Comparison of ENCODE assay signal across 8 mouse cellular contexts in the genomic region with DNA sequence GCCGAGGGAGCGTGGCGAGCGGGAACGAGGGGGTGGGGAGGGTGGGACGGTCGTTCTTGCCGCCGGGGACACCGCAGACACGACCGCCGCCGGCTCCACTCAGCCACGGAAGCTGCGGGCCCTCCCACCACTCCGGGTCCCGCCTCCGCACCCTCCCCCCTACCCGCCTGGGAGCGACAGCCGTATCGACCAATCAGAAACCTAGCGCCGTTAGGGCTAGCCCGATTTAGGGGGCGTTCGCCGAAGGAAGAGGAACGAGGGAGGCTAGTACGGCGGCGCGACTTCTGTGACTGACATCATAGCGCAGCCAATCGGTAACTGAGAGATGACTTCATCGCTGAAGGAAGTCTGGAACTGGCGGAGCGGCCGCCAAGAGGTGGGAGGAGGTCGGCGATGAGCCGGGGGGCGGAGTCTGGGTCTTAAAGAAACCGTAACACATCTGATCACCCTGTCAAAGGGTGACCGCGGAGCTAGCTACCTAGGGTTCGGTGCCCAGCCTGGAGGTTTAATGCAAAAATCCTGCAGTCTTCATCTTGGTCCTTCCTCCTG. TPM values are rescaled to one million over a fixed set of nuclear protein-coding genes. Genes with fewer than 3 reads are reported as not detected.
DNase-seq lines count a peak whose midpoint lies in the region; ATAC-seq and TF ChIP-seq lines count a peak whose summit lies in the region.

Gene Mrtfa (minus strand): TSS at position 128 of the 549 bp plus-strand sequence.

- DNase-seq in 3T3-L1 (ENCODE audit: low read depth, low spot score): peak; percentile 100
- peak; percentile 97 to 99 for DNase-seq in adrenal gland, postnatal 4 days (ENCODE audit: low spot score in 2 of 2)
- peak; percentile 100 for DNase-seq in embryonic facial prominence, embryonic 14.5 days (ENCODE audit: low spot score)
- DNase-seq in heart, adult 2 months: peak; percentile 99 to 100
- peak; percentile 100 for DNase-seq in kidney, adult 8-10 months
- DNase-seq in spleen, postnatal 10 days (ENCODE audit: low spot score in 2 of 2): peak; percentile 93 to 95

- H3K79me2 ChIP-seq in heart, adult 2 months (replicated peaks; ENCODE audit: control insufficient read depth, insufficient read depth, low read length): peaks cover 4% of the 10 kb centered on the region

- TF ChIP-seq EP300 in heart, adult 2 months (IDR thresholded peaks at IDR 0.05; ENCODE audit: insufficient read depth, low read depth, low read length): no peak

- peak within 1 kb of the TSS; percentile 90 for H3K4me2 ChIP-seq in embryonic facial prominence, embryonic 14.5 days (ENCODE audit: low read depth, low read length)
- H3K4me2 ChIP-seq in limb, embryonic 13.5 days (replicated peaks): peak within 1 kb of the TSS; percentile 93
- peak within 1 kb of the TSS; percentile 74 for H3K4me2 ChIP-seq in midbrain, embryonic 16.5 days (ENCODE audit: low read length)

- under 1% methylated on average over 37 of the region's 48 CpGs for WGBS in embryonic facial prominence, embryonic 14.5 days
- WGBS in heart, adult 2 months: under 1% methylated on average over 48 of the region's 48 CpGs
- under 1% methylated on average over 48 of the region's 48 CpGs for WGBS in limb, embryonic 13.5 days
- WGBS in midbrain, embryonic 16.5 days: 0% methylated on average over 44 of the region's 48 CpGs

- peak within 1 kb of the TSS; percentile 81 for H3K4me3 ChIP-seq in embryonic facial prominence, embryonic 14.5 days (ENCODE audit: low read depth, low read length)
- H3K4me3 ChIP-seq in heart, adult 2 months: peak within 1 kb of the TSS; percentile 90
- H3K4me3 ChIP-seq in limb, embryonic 13.5 days: peak within 1 kb of the TSS; percentile 95
- peak within 1 kb of the TSS; percentile 99 for H3K4me3 ChIP-seq in midbrain, embryonic 16.5 days (ENCODE audit: low read depth, low read length)

- peak within 1 kb of the TSS; percentile 71 for H3K27ac ChIP-seq in embryonic facial prominence, embryonic 14.5 days (replicated peaks; ENCODE audit: low read depth, low read length)
- peak within 1 kb of the TSS; percentile 91 for H3K27ac ChIP-seq in heart, adult 2 months
- peak within 1 kb of the TSS; percentile 55; the same call in 1 of the 2 replicates for H3K27ac ChIP-seq in limb, embryonic 13.5 days
- H3K27ac ChIP-seq in midbrain, embryonic 16.5 days (ENCODE audit: low read length): peak within 1 kb of the TSS; percentile 84

- 0 out of 2 replicates have a peak, but pooled peaks cover 8% of the 10 kb centered on the region for H3K36me3 ChIP-seq in embryonic facial prominence, embryonic 14.5 days (ENCODE audit: control insufficient read depth, insufficient read depth, low read length)
- peaks cover 5% of the 10 kb centered on the region; the same call in 1 of the 2 replicates for H3K36me3 ChIP-seq in heart, adult 2 months (ENCODE audit: control insufficient read depth, insufficient read depth, low read length)
- H3K36me3 ChIP-seq in limb, embryonic 13.5 days: peaks cover 16% of the 10 kb centered on the region; the same call in 1 of the 2 replicates
- no peaks in the 10 kb centered on the region for H3K36me3 ChIP-seq in midbrain, embryonic 16.5 days (ENCODE audit: control insufficient read depth, insufficient read depth, low read length)

- H3K9me3 ChIP-seq in embryonic facial prominence, embryonic 14.5 days (ENCODE audit: control insufficient read depth, low read length): no peaks in the 10 kb centered on the region
- no peaks in the 10 kb centered on the region for H3K9me3 ChIP-seq in limb, embryonic 13.5 days
- H3K9me3 ChIP-seq in midbrain, embryonic 16.5 days (replicated peaks; ENCODE audit: control insufficient read depth, low read length, poor library complexity, severe bottlenecking): no peaks in the 10 kb centered on the region

- ATAC-seq in embryonic facial prominence, embryonic 14.5 days (ENCODE audit: low read depth): peak; percentile 100
- peak; percentile 100 for ATAC-seq in limb, embryonic 13.5 days (ENCODE audit: low FRiP score, low read depth)
- peak; percentile 99 for ATAC-seq in midbrain, embryonic 16.5 days

- peak within 1 kb of the TSS; percentile 93 for H3K9ac ChIP-seq in embryonic facial prominence, embryonic 14.5 days (ENCODE audit: low read depth, low read length)
- peak within 1 kb of the TSS; percentile 84 for H3K9ac ChIP-seq in heart, adult 2 months (ENCODE audit: low read depth, low read length)
- peak within 1 kb of the TSS; percentile 90 for H3K9ac ChIP-seq in limb, embryonic 13.5 days
- peak within 1 kb of the TSS; percentile 96 for H3K9ac ChIP-seq in midbrain, embryonic 16.5 days (ENCODE audit: low read depth, low read length)

- TF ChIP-seq POLR2A in heart, adult 2 months (IDR thresholded peaks at IDR 0.05; ENCODE audit: insufficient read depth, low read depth, low read length): peak; percentile 86

- no peaks in the 10 kb centered on the region for H3K27me3 ChIP-seq in embryonic facial prominence, embryonic 14.5 days (replicated peaks; ENCODE audit: control insufficient read depth, insufficient read depth, low read length)
- H3K27me3 ChIP-seq in heart, adult 2 months (ENCODE audit: control insufficient read depth, insufficient read depth, low read length): no peaks in the 10 kb centered on the region
- H3K27me3 ChIP-seq in limb, embryonic 13.5 days: no peaks in the 10 kb centered on the region
- no peaks in the 10 kb centered on the region for H3K27me3 ChIP-seq in midbrain, embryonic 16.5 days (ENCODE audit: control insufficient read depth, insufficient read depth, low read depth, low read length)

- intact Hi-C loops in heart, adult 2 months (cut with DNase I): loop anchor here (5.0 to 10.0 kb wide), 2 partner anchors 478 to 936 kb away; partner anchors contain the start of genes Atf4 and Tnrc6b

- TF ChIP-seq CTCF in heart, adult 2 months (IDR thresholded peaks at IDR 0.05): no peak

- H3K4me1 ChIP-seq in embryonic facial prominence, embryonic 14.5 days (ENCODE audit: control insufficient read depth, insufficient read depth, low read length): peaks cover 19% of the 10 kb centered on the region
- H3K4me1 ChIP-seq in heart, adult 2 months (ENCODE audit: control insufficient read depth, insufficient read depth, low read length): peaks cover 2% of the 10 kb centered on the region; the same call in 1 of the 2 replicates
- H3K4me1 ChIP-seq in limb, embryonic 13.5 days: peaks cover 31% of the 10 kb centered on the region
- H3K4me1 ChIP-seq in midbrain, embryonic 16.5 days (ENCODE audit: control insufficient read depth, insufficient read depth, low read length): peaks cover 19% of the 10 kb centered on the region

RNA-seq across cellular contexts. Expression of gene Mrtfa, which starts in this region (rescaled TPM):
- total RNA-seq in adrenal gland, postnatal 4 days (2021): 10 to 100 TPM; 33.0 to 39.1 TPM
- 24.5 and 28.6 TPM in 2 replicates for polyA plus RNA-seq in embryonic facial prominence, embryonic 14.5 days (2014; fragmentation: Nextera tagmentation; extraction: Ambion mirVana)
- total RNA-seq in heart, adult 2 months (2021): 10 to 100 TPM in 1 of 2 experiments, 1 to 10 TPM in 1; 7.2 to 11.0 TPM
- polyA plus RNA-seq in heart, adult 2 months (2012; rRNA removed): 9.0 and 9.6 TPM in 2 replicates
- polyA plus RNA-seq in limb, embryonic 13.5 days (2015; fragmentation: Nextera tagmentation; extraction: Ambion mirVana): 22.4 and 25.8 TPM in 2 replicates
- 29.3 and 29.8 TPM in 2 replicates for polyA plus RNA-seq in midbrain, embryonic 16.5 days (2015; fragmentation: Nextera tagmentation; extraction: Ambion mirVana)

Comparison
In these comparisons a context has a peak if more than half of its experiments do, and no peak if none do; other contexts are left out.
1. Peak in every context shown above with its lines: DNase-seq, ATAC-seq, H3K4me3 ChIP-seq and H3K27ac ChIP-seq.